Mouse (Mus musculus): ENCODE measurements around the gene Edil3.

DNA sequence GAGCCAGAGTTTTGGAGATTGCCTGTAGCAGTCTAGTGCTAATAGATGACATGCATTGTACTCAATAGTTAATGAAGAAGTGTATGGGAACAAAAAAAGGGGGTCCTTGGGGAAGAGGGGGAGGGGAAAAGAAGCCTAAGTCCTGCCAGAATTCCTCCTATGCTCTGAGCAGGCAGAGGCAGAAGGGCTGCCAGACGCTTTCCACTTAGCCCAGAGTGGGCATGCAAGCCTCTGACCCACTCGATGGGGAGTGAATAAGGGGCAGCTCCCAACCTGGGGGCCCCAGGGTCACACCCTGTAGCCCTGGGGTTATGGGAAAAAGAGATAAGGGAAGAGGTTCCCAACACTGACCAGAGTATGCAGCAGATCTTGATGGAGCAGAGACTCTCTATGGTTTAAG is 95.2 kb downstream of the Edil3 start:
- TF ChIP-seq CTCF (IDR thresholded peaks at IDR 0.05) (no peak), POLR2A (IDR thresholded peaks at IDR 0.05; ENCODE audit: insufficient read depth, low read depth, low read length) (no peak), EP300 (IDR thresholded peaks at IDR 0.05; ENCODE audit: insufficient read depth, low read depth, low read length) (no peak)

Measured in heart, adult 2 months (tissue).